Mouse (Mus musculus): ENCODE data around the gene Clnk.

The Clnk gene

GRCm38 (mm10) chr5:38857591-38857990 is 19.0 kb downstream of the Clnk start:
- DNase-seq (ENCODE audit: low read depth, low spot score), result no peak

- DNase-seq (ENCODE audit: low read depth, low spot score), result no peak
These were observed 26.4 kb downstream of the Clnk start for GRCm38 (mm10) chr5:38850171-38850570.

- DNase-seq (ENCODE audit: low read depth, low spot score), result no peak
These were observed 31.1 kb downstream of the Clnk start for GRCm38 (mm10) chr5:38845529-38845928.

- no peak for DNase-seq (ENCODE audit: low read depth, low spot score)
These were observed 32.3 kb downstream of the Clnk start for GRCm38 (mm10) chr5:38844312-38844711.

- no peak for DNase-seq (ENCODE audit: low read depth, low spot score)
These were observed 36.6 kb downstream of the Clnk start for GRCm38 (mm10) chr5:38839981-38840380.

GRCm38 (mm10) chr5:38827310-38827709 is 49.3 kb downstream of the Clnk start:
- DNase-seq (ENCODE audit: low read depth, low spot score), result no peak

GRCm38 (mm10) chr5:38826586-38826985 is 50.0 kb downstream of the Clnk start:
- no peak for DNase-seq (ENCODE audit: low read depth, low spot score)

DNA sequence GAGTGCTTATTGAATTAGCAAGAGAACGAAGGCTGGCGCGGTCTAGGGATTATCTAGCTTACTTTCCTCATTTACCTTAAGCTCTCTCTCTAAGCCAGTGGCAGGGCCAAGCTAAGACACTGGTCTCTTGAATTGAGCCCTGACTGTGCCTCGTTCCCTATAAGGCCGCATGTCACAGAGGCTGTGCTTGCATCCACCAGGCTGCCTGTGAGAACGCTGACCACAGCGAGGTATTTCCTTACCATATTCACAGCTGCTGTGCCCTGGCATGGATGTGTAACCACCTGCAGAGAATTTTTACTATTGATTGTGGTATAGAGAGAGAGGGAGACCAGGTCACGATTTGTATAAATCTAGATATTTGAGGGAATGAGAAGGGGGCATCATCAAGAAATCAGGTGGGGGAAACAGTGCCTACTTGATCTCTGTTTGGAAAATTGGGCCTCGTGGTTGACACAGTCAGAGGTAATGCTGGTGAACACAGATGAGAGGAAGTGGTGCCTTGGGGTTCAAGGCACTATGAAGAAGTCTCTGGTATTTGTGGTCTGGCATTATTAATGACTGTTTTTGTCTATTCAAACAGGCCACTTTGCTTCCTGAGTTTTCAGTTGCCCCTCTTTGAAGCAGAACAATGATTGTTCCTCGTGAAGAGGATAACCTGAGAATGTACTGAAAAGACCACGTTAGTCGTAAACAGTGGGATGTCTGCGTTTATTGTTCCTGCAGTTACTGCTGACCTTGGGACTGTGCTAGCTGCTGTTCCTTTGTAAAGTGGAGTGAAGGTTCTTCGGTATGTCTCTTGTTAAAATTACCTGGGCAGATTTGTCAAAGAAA is 52.3 kb downstream of the Clnk start:
- no peak for DNase-seq (ENCODE audit: low read depth, low spot score)

- DNase-seq (ENCODE audit: low read depth, low spot score), result no peak
These were observed 63.1 kb downstream of the Clnk start for GRCm38 (mm10) chr5:38813391-38814109.

- no peak for DNase-seq (ENCODE audit: low read depth, low spot score)
These were observed 63.7 kb downstream of the Clnk start for GRCm38 (mm10) chr5:38812916-38813315.

- DNase-seq (ENCODE audit: low read depth, low spot score), result no peak
These were observed 64.2 kb downstream of the Clnk start for GRCm38 (mm10) chr5:38812386-38812785.

- no peak for DNase-seq (ENCODE audit: low read depth, low spot score)
These were observed 77.7 kb downstream of the Clnk start for GRCm38 (mm10) chr5:38798910-38799309.

GRCm38 (mm10) chr5:38795139-38795538 is 81.5 kb downstream of the Clnk start:
- DNase-seq (ENCODE audit: low read depth, low spot score), result no peak

- no peak for DNase-seq (ENCODE audit: low read depth, low spot score)
These were observed 85.5 kb downstream of the Clnk start for GRCm38 (mm10) chr5:38791116-38791515.

- DNase-seq (ENCODE audit: low read depth, low spot score), result no peak
These were observed 87.8 kb downstream of the Clnk start for GRCm38 (mm10) chr5:38788820-38789219.

DNA sequence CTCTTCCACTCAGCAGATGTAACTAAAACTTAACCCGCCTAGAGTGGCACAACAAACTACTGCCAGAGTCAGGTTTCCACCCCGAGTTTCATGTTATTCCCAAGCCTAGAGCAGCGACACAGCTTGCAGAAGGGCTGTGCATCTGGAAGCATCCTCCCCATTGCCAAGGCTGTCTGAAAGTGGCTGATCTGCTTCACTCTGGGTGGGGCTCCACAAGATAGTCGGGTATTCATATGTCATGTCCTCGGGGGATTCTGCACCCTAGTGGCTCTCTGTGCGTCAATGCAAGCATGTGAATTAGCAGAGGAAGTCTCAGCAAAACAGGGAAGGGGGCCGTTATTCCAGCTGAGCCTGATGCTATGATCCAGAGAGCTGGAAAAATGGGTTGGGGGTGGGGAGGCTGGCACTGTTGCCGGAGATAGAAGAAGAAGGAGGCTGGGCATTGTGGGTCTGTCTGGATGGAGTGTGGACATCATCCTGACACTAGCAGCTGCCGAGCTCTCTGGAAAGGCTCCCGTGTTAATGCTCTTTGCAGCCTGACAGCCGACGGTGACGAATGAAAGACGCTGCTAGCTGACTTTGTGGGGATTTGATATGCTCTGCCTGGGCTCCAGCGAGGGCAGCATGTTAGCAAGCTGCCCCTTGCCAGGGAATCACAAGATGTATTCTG is 88.6 kb downstream of the Clnk start:
- no peak for DNase-seq (ENCODE audit: low read depth, low spot score)

DNA sequence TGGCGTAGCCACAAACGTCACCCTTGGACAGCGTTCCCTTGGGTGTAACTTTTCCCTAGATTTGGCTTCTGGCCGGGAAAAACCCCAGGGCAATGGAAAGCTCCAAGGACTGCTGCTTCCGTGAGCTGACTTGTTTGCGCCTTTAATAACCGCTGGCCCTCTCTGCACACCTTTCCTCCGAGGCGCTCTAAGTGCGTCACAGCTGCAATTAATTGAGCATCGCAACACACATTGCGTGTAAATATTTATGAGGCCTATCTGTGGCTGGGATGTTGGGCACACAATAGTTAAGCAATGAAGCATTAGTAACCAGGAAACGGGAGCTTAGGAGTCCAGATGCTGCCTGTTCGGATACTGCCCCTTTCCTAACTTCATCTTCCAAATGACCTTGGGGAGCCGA is 90.5 kb downstream of the Clnk start:
- DNase-seq (ENCODE audit: low read depth, low spot score), result no peak

DNA sequence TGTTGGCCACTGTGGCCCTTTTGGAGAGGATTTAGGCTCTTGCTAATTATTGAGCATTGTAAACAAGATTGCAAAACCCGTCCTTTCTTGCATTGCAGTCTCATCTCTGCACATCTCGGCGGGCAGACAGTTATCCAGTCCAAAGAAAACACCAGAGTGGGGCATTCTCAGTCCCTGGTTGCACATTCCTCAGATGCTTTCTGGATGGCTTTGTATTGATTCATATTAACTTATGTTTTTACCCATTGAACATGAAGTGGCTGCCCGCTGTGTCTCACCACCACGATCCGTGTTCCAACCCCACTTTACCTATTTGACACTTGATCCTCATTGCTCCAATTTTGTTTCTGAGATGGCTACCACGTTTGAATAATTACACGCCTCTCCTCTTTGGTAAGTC is 90.9 kb downstream of the Clnk start:
- no peak for DNase-seq (ENCODE audit: low read depth, low spot score)

DNA sequence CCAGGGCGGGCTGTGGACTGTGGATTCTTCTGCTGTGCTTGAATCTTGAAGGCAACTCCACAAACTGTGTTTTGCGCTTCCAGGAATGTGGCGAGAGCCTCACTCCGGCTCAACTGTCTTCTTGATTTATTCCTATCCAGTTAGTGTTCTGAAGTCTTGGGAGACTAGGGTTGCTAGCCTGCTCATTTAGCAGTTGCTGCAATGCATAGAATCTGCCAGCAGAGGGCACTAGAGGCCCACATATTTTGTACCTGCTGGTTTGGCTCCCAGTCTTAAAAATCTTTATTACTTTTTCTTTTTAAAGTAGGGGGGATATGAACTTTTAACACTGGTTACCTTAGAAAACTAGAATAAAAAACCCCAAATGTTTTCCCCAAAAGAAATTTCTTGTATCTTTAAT is 94.8 kb downstream of the Clnk start:
- peak; percentile 29 for DNase-seq (ENCODE audit: low read depth, low spot score)

DNA sequence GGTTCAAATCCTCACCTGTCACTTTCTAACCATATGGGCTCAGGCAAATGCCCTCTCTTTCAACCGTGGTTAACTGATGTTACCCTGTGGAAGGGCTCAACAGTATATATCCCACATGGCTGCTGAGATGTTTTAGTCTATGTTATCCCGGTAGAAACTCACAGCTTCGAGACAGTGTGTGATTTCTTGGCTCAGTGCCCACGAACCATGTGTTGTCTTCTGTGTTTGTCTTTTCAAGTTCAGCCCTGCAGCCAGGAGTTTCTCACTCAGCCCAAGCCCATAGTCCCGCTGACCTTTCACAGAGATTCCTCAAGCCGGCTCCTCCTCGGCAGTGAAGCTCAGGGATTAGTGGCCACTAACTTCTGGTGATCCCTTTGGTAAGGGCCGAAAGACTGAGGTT is 96.0 kb downstream of the Clnk start:
- no peak for DNase-seq (ENCODE audit: low read depth, low spot score)

- no peak for DNase-seq (ENCODE audit: low read depth, low spot score)
These were observed 96.6 kb downstream of the Clnk start for GRCm38 (mm10) chr5:38780045-38780444.

DNA sequence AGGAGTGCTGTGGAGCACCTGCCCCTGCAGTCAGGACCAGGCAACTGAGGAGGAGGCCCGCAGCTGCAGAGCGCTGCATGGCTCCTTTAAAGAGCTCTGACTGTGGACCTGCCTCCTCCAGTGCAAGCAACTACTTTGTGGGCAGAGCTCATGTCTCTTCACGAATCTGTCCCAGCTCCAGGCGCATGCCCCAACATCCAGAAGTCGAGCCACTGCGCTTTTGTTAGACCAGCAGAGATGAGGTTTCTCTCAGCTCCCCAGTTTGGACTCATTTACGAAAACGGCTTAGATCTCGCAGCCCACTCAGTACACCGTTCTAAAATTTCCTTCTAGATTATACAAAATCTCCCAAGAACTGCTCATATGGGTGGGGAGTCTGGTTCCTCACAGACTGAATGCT is 101.1 kb downstream of the Clnk start:
- DNase-seq (ENCODE audit: low read depth, low spot score), result no peak

- peak; percentile 7 for DNase-seq (ENCODE audit: low read depth, low spot score)
These were observed 121.7 kb downstream of the Clnk start for GRCm38 (mm10) chr5:38754950-38755349.

Measured in CD4-positive helper T cell, adult 2 months (primary cell).